Mouse (Mus musculus) monocyte, adult 5-6 weeks (primary cell): Measurements from ENCODE around the gene Lrtm1. TPM values are rescaled to one million over a fixed set of nuclear protein-coding genes. Genes with fewer than 3 reads are reported as not detected.

Source experiments
- ATAC-seq: fragments of 153-309, 156-312 bp; replicated peaks from 2 replicates; pipeline ENCODE4 v1.8.0; 2017; ENCODE audit warnings: mild to moderate bottlenecking; ENCODE audit not compliant: low TSS enrichment, insufficient number of reproducible peaks, severe bottlenecking, poor library complexity, low FRiP score
- total RNA-seq: library from RNA; stranded (forward); fragments of 200-1000, 200-491, 200-594 nt; gene quantifications from 3 replicates; pipeline ENCODE4 v1.2.3, GENCODE M21; 2017

Lrtm1 gene
- total RNA-seq = not detected in 3 replicates

DNA sequence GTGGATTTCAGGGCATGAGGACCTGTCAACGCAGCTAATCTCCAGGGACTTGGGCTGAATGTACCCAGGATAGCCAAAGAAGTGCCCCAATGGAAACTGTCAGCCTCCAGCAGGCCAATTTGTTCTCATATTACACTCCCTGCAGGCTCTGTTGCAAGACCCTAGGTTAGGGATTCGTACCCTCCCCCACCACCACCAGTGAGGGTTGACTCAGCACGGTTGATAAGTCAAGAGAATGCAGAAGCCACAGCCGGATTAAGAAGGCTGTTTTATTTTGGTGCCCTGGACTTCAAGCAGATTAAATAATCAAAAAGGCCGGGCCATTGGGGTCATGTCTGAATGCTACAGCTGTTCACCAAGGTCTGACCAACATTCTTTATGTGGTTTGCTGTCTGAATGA lies at the start of gene Lrtm1:
TSS of gene Lrtm1 (plus strand) at position 326 of the 400 bp plus-strand sequence.
- ATAC-seq = no peak

GRCm38 (mm10) chr14:28969247-28969646 lies 48.8 kb upstream of the Lrtm1 start:
- no peak for ATAC-seq

DNA sequence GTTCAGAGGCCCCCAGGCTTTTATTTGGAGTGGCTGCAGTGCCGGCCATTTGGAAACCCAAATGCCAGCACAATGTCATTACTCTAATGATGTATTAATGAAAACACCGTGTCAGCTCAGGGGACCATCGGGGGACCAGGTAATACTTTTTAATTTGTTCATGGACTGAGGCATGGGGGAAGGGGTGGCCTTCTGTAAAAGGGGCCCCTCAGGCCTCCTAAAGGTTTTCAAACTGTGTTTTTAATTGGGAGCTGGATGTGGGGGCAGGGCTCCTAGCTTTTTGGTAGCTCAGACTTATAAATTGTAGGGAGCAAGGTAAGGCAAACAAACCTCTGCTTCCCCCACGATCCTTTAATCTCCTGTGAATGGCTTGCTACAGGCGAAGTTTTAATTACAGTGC lies 45.4 kb upstream of the Lrtm1 start:
- ATAC-seq = no peak

- ATAC-seq = no peak
Measured at GRCm38 (mm10) chr14:28979230-28979629, 38.8 kb upstream of the Lrtm1 start.

DNA sequence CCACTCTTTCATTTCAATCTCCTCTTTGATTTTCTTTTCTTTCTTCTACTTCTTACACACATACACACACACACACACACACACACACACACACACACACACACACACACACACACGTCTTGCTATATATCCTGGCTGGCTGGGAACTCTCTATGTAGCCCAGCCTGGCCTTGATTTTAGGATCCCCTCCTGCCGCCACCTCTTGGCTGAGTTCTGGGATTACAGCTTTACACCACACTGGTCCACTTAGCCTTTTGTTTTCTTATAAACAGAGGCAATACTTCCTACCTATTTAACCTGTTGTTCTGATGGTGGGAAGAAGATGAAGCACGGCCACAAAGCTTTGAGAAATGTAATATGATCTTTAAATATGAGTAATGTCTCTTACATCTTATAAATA lies 37.5 kb upstream of the Lrtm1 start:
- no peak for ATAC-seq

DNA sequence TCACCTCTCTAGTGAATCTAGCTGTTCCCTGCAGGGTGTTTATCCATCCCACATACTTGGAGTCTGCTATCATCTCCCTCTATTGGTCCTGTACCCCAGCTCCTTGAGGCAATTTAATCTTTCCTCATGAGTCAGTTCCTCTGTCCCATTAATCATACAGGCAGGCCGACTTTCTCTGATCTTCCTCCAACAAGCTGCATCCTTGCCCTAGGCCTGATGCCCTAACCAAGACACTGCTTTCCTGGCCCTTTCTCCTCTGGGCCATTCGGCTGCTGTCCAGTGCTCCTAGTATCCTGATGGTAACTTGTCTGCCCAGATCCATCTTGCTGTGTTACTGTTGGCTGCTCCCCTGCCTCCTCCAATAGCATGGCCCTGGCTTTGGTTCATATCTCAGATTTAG lies 33.7 kb upstream of the Lrtm1 start:
- no peak for ATAC-seq

- ATAC-seq = no peak
Measured at GRCm38 (mm10) chr14:28988211-28988900, 29.7 kb upstream of the Lrtm1 start.

- ATAC-seq = no peak
Measured at GRCm38 (mm10) chr14:28996569-28996968, 21.4 kb upstream of the Lrtm1 start.

- ATAC-seq = no peak
Measured at GRCm38 (mm10) chr14:29005228-29005840, 12.7 kb upstream of the Lrtm1 start.

- ATAC-seq = no peak
Measured at GRCm38 (mm10) chr14:29009644-29010043, 8.4 kb upstream of the Lrtm1 start.

- ATAC-seq = no peak
Measured at GRCm38 (mm10) chr14:29013161-29013560, 4.8 kb upstream of the Lrtm1 start.

GRCm38 (mm10) chr14:29014680-29015079 lies 3.3 kb upstream of the Lrtm1 start:
- ATAC-seq = no peak

DNA sequence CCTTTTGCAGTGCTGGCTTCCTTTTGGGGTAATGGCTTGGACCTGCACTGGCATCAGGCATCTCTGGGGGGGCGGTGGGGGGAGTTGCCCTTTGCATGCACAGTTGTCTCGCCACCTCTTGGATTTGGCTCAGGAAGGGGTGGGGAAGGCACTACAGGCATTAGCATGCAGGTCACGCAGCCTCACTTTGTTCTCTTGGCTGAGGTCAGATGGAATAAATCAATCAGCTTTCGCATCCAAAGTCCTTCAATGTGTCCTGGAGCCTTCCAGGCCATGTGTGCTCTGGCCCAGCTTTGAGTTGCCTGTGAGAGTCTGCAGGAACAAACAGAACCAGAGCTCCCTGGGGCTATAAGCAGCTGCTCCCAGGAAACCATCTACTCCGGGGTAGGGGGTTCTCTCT lies 2.1 kb upstream of the Lrtm1 start:
- no peak for ATAC-seq

DNA sequence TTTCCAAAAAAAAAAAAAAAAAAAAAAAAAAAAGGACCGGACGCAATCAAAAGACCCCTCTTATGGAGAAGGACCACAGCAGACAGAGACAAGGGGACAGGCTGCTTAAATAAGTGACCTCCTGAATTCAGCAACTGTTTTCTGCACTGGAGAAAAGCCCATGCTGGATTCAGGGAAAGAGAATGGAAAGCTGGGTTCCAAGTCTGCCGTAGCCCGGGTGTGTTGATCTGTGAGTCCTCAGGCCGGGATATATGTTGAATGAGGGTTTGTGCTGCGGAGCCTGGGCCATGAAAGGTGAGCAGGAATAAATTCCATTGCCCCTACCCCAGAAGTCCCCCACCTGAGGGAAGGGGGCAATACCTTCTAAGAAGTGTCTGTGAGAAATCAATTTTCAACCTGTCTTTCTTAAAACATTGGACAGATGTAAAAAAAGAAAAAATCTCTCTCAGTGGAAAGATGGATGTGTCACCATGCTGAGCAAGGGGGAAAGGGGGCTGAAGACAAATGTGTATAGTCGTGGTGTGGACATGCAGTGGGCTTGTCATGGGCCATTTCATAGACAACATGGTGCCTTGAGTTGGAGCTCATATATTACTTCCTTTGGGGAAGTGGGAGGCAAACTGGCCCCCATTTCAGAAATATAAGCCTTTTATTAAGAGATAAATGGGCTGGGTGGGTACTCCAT lies 450 bp downstream of the Lrtm1 start:
- no peak for ATAC-seq

- no peak for ATAC-seq
Measured at GRCm38 (mm10) chr14:29021295-29021694, 3.3 kb downstream of the Lrtm1 start.

GRCm38 (mm10) chr14:29023246-29023645 lies 5.2 kb downstream of the Lrtm1 start:
- ATAC-seq = no peak

DNA sequence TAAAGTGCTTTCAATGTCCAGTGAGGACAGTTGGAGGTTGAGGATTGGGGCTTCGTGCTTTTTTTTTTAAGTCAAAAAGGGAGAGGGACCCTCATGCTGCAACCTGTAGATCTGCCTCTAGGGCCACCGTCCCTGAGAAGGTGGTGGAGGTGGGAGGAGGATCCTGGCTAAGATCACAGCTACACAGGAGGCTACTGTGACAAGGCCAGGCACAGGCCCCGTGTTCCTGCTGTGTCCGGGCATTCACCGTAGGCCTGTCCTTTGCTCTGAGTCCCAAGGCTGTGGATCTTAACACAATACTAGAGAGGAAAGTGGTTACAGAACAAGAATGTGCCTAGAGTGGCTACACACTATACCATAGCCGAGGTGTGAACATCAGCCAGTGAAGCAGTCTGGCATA lies 7.3 kb downstream of the Lrtm1 start:
- ATAC-seq = no peak

GRCm38 (mm10) chr14:29027276-29027675 lies 9.3 kb downstream of the Lrtm1 start:
- ATAC-seq = no peak

- no peak for ATAC-seq
Measured at GRCm38 (mm10) chr14:29028391-29029106, 10.5 kb downstream of the Lrtm1 start.
